Mouse (Mus musculus) heart, adult 2 months (tissue): ENCODE measurements around the gene Psmd8. TPM values are rescaled to one million over a fixed set of nuclear protein-coding genes. Genes with fewer than 3 reads are reported as not detected.
"Not testable (repeated sequence)": the region's sequence is repeated elsewhere in the genome, so short reads cannot be mapped to it uniquely, and the experiment has no call there.

Source experiments
- DNase-seq, 2 experiments: peaks; one replicate each; pipeline ENCODE4 v3.0.0; 2021
- H3K27ac ChIP-seq: fragments of 200-600 bp; 2 replicates; pipeline ENCODE4 v1.8.1; 2022
- H3K27me3 ChIP-seq: fragments of 200-500 bp; 2 replicates; pipeline ENCODE4 v1.6.1; 2012; ENCODE audit warnings: mild to moderate bottlenecking, low read length, inconsistent platforms, mixed read lengths; ENCODE audit not compliant: control insufficient read depth, insufficient read depth
- H3K36me3 ChIP-seq: fragments of 200-500 bp; 2 replicates; pipeline ENCODE4 v1.6.1; 2012; ENCODE audit warnings: low read length, inconsistent platforms; ENCODE audit not compliant: control insufficient read depth, insufficient read depth
- H3K4me1 ChIP-seq: fragments of 200-500 bp; 2 replicates; pipeline ENCODE4 v1.6.1; 2011; ENCODE audit warnings: low read length; ENCODE audit not compliant: control insufficient read depth, insufficient read depth
- H3K4me3 ChIP-seq: fragments of 200-600 bp; 2 replicates; pipeline ENCODE4 v1.8.1; 2022
- H3K79me2 ChIP-seq: fragments of 200-500 bp; replicated peaks from 2 replicates; pipeline ENCODE4 v1.6.1; 2012; ENCODE audit warnings: mild to moderate bottlenecking, inconsistent platforms, low read length, moderate library complexity, mixed read lengths; ENCODE audit not compliant: control insufficient read depth, insufficient read depth
- H3K9ac ChIP-seq: fragments of 200-500 bp; 2 replicates; pipeline ENCODE4 v1.6.1; 2012; ENCODE audit warnings: low read depth, mild to moderate bottlenecking, control low read depth, inconsistent platforms, low read length, mixed read lengths
- CTCF ChIP-seq: fragments of 200-600 bp; IDR thresholded peaks from 2 replicates; pipeline ENCODE4 v1.8.1; 2022; ENCODE audit warnings: antibody characterized with exemption, mild to moderate bottlenecking, moderate library complexity
- EP300 ChIP-seq: fragments of 200-500 bp; IDR thresholded peaks from 2 replicates; pipeline ENCODE4 v1.6.1; 2011; ENCODE audit warnings: low read depth, low read length, control low read depth; ENCODE audit not compliant: insufficient read depth
- POLR2A ChIP-seq: fragments of 200-500 bp; IDR thresholded peaks from 2 replicates; pipeline ENCODE4 v1.6.1; 2011; ENCODE audit warnings: mild to moderate bottlenecking, low read depth, low read length, control low read depth; ENCODE audit not compliant: insufficient read depth
- WGBS: fragments of 180-500 bp; shearing (Covaris S2); methylation state at CpG from one replicate; pipeline ENCODE4 v1.1.7; 2018; 5-methylcytosine and 5-hydroxymethylcytosine counted together
- intact Hi-C: fragments of 180-260 bp; cut with DNase I; formaldehyde crosslinking; loops from one replicate; pipeline ENCODE4 v1.15.1; 2025
- polyA plus RNA-seq: library from polyadenylated mRNA; depleted of rRNA; stranded (reverse); fragments of >200 nt; gene quantifications from 2 replicates; pipeline ENCODE4 v1.2.3, GENCODE M21; 2012
- total RNA-seq, 2 experiments: library from RNA; stranded (reverse); gene quantifications; 2 replicates each; pipeline ENCODE4 v1.2.3; 2021

Psmd8 gene
- total and polyA plus RNA-seq, 3 experiments: 103 to 120 (median 116) TPM

DNA sequence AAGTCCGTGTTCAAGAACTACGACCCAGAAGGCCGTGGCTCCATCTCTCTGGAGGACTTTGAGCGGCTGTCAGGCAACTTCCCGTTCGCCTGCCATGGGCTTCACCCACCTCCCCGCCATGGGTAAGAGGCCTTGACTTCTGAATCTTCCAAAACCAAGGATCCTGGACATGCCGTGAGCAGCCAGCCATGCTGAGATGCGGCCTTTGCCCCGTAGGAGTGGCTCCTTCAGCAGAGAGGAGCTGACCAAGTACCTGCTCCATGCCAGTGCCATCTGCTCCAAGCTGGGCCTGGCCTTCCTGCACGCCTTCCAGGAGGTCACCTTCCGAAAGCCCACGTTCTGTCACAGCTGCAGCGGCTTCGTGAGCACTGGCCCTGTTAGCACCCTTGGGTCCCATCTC is 31.7 kb downstream of the Psmd8 start:
- intact Hi-C loops: no loop called here
- H3K4me1 ChIP-seq: no peaks in the 10 kb centered on the region
- no peak for DNase-seq
- WGBS: 88% methylated on average over 15 of the region's 15 CpGs
- no peaks in the 10 kb centered on the region for H3K36me3 ChIP-seq
- H3K9ac ChIP-seq: no peak overlapping the region
- H3K4me3 ChIP-seq: no peak overlapping the region
- TF ChIP-seq EP300 (no peak), CTCF (no peak), POLR2A (no peak)
- H3K79me2 ChIP-seq: no peaks in the 10 kb centered on the region
- H3K27me3 ChIP-seq: no peaks in the 10 kb centered on the region
- no peak overlapping the region for H3K27ac ChIP-seq

DNA sequence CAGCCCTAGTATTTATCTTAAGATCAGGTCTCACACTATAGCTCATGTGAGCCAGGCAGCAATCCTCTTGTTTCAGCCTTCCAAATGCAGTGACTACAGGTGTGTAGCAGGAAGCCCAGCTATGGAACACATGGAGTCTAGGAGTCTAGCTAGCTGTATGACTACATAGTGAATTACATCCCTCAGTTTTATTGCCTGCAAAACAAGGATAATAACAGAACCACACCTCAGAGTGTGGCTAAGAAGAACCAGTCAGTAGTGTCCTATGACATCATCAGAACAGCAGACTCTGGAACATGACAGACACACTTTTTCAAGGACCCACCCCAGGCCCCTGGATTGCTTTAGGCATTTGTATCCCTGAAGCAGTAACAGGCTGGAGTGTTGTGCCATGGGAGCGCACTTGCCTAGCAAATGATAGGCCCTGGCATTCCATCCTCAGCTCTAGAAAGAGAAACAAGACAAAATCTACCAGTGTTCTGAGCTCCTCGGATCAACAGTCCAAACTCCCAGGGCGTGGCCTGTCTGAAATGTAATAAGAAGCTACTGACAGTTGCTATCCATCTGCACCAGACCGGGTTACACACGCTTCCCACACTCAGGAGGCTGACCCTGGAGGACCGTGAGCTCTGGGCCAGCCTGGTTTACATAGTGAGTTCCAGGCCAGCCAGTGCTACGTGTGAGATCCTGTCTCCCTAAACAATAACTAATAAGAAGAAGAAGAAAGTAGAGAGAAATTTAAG is 33.7 kb downstream of the Psmd8 start:
- H3K4me1 ChIP-seq: no peaks in the 10 kb centered on the region
- no peaks in the 10 kb centered on the region for H3K27me3 ChIP-seq
- TF ChIP-seq POLR2A: no peak
- TF ChIP-seq CTCF: no peak
- TF ChIP-seq EP300: no peak
- no peaks in the 10 kb centered on the region for H3K79me2 ChIP-seq
- 88% methylated on average over 7 of the region's 7 CpGs for WGBS
- no peak overlapping the region for H3K9ac ChIP-seq
- no peak overlapping the region for H3K27ac ChIP-seq
- no peak overlapping the region for H3K4me3 ChIP-seq
- intact Hi-C loops: no loop called here
- no peak for DNase-seq
- H3K36me3 ChIP-seq: no peaks in the 10 kb centered on the region

DNA sequence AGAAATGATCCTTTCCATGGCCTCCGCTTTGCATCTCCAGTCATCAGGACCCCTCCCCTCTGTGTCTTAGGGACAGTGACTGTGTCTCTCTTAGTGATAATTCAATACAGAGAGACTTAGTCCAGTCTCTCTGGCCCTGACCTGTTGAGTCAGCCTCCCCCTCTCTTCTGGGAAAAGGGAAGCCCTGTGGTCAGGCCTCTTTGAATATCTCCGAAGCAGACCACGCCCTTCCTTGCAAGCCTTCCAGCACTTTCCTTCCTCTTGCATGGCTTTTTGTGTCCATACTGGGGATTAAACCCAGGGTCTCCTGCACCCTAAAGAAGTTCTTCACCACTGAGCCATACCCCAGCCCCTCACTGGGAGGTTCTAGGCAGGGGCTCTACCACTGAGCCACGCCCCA is 36.5 kb downstream of the Psmd8 start:
- intact Hi-C loops: no loop called here
- no peaks in the 10 kb centered on the region for H3K27me3 ChIP-seq
- H3K9ac ChIP-seq: no peak overlapping the region
- H3K79me2 ChIP-seq: no peaks in the 10 kb centered on the region
- peak in 1 of 2 experiments; percentile 29 for DNase-seq
- TF ChIP-seq POLR2A: no peak
- no peak for TF ChIP-seq EP300
- TF ChIP-seq CTCF: no peak
- no peaks in the 10 kb centered on the region for H3K36me3 ChIP-seq
- H3K4me3 ChIP-seq: no peak overlapping the region
- no peaks in the 10 kb centered on the region for H3K4me1 ChIP-seq
- H3K27ac ChIP-seq: no peak overlapping the region
- WGBS: 74% methylated on average over 4 of the region's 4 CpGs

DNA sequence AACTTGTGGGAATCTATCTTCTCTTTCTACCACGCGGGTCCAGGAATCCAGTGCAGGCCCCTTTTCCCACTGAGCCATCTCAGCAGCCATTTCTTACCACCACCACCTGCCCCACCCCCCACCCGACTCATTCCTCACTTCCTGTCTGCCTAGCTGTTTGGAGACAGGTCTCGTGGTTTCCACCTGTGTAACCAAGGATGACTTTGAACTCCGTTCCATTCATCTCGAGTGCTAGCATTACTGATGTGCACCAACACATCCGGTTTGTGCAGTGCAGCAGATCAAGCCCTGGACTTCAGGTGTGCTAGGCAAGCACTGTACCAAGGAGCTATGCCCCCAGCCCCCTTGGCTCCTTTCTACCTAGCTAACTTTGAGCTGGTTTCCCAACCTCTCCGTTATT is 39.1 kb downstream of the Psmd8 start:
- H3K27me3 ChIP-seq: no peaks in the 10 kb centered on the region
- no peaks in the 10 kb centered on the region for H3K4me1 ChIP-seq
- H3K4me3 ChIP-seq: no peak overlapping the region
- DNase-seq: no peak
- no peaks in the 10 kb centered on the region for H3K36me3 ChIP-seq
- H3K9ac ChIP-seq: no peak overlapping the region
- intact Hi-C loops: no loop called here
- no peak for TF ChIP-seq EP300
- TF ChIP-seq CTCF: no peak
- TF ChIP-seq POLR2A: no peak
- no peaks in the 10 kb centered on the region for H3K79me2 ChIP-seq
- WGBS: 75% methylated on average over 8 of the region's 8 CpGs
- no peak overlapping the region for H3K27ac ChIP-seq

DNA sequence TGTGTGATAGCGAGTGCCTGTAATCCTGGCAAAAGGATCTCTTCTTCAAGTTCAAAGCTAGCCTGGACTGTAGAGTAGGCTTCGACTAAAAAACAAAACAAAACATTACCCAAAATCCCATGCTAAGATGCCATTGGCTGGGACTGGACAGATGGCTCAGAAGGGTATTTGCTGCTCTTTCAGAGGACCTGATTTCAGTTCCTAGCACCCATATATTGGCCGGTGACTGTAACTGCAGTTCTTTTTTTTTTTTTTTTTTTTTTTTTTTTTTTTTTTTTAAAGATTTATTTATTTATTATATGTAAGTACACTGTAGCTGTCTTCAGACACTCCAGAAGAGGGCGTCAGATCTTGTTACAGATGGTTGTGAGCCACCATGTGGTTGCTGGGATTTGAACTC is 41.3 kb downstream of the Psmd8 start:
- H3K4me1 ChIP-seq, H3K79me2 ChIP-seq, H3K36me3 ChIP-seq, DNase-seq, H3K27me3 ChIP-seq, H3K27ac ChIP-seq, H3K4me3 ChIP-seq, intact Hi-C loops, H3K9ac ChIP-seq: not testable (repeated sequence)
- 87% methylated on average over 3 of the region's 4 CpGs for WGBS

DNA sequence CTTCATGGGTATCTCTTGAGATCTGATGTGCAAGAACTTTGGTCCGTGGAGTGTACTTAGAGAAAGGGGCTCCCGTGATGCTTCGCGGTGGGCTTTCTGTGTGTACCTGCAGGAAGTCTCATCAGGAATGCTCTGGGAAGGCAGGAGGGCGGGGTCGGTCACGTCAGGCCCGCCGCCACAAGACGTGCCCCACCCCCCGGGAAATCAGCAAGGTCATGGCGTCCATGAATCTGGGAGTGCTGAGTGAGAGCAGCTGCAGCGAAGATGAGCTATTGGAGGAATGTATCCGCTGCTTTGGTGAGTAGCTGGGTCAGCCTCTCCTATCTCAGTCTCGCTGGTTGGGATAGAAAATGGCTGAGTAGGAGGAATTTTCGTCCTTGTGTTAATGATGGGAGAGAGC is 43.1 kb downstream of the Psmd8 start:
- intact Hi-C loops: no loop called here
- TF ChIP-seq EP300 (no peak), POLR2A (no peak), CTCF (no peak)
- H3K36me3 ChIP-seq: no peaks in the 10 kb centered on the region
- no peak overlapping the region for H3K27ac ChIP-seq
- H3K9ac ChIP-seq: no peak overlapping the region
- no peaks in the 10 kb centered on the region for H3K4me1 ChIP-seq
- H3K79me2 ChIP-seq: no peaks in the 10 kb centered on the region
- H3K27me3 ChIP-seq: no peaks in the 10 kb centered on the region
- 30% methylated on average over 16 of the region's 16 CpGs for WGBS
- H3K4me3 ChIP-seq: no peak overlapping the region
- DNase-seq: no peak
